Mouse (Mus musculus) liver, embryonic 14.5 days (tissue): ENCODE measurements around the gene Gimap4.

Source experiments
- CTCF ChIP-seq: IDR thresholded peaks from 2 replicates; pipeline ENCODE4 v1.5.1; 2016; ENCODE audit warnings: antibody characterized with exemption, low read depth, control low read depth
- EP300 ChIP-seq: IDR thresholded peaks from 2 replicates; pipeline ENCODE4 v1.6.1; 2016; ENCODE audit warnings: antibody characterized with exemption, low read depth

DNA sequence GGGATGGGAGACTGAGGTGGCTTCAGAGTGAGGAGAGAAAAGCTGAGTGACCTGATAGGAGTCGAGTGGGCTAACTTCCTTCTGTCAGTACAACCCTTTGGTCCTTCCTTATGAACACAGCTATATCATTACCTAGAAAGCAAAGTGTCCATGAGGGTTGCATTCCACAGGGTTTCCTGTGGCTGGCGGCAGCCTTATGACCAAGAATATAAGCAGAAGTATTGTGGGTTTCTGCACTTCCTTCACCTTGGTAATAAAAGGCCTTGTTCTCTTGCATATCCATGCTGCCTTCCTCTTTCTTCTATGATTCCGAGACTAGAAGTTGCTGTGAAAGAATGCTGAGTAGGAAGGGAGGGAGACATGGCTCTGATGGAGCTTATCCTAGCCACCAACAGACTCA, 14.5 kb downstream of the Gimap4 start:
- no peak for TF ChIP-seq CTCF
- no peak for TF ChIP-seq EP300
